13 mouse cellular contexts compared by ENCODE assay signal in genomic region chr19:21990970-21991369, GRCm38 (mm10).
DNase-seq lines count a peak whose midpoint lies in the region; ATAC-seq and TF ChIP-seq lines count a peak whose summit lies in the region.
"Had no signal": no experiment of that assay in that cellular context is flagged by ENCODE, and none has a peak within 500 bp of the region (broad histone marks: within the 10 kb centered on the region; RNA-seq: fewer than 3 reads in every experiment).

No protein-coding gene starts in this region.

- no peaks in the 10 kb centered on the region for H3K27me3 ChIP-seq in midbrain, embryonic 13.5 days

- H3K9me3 ChIP-seq in midbrain, embryonic 13.5 days, result no peaks in the 10 kb centered on the region

- H3K4me2 ChIP-seq in midbrain, embryonic 13.5 days (replicated peaks), result no peak overlapping the region

- 0 out of 2 replicates have a peak overlapping the region, but pooled peaks have one; percentile 61 for H3K27ac ChIP-seq in embryonic fibroblast, embryonic 13.5 days (ENCODE audit: insufficient read depth, low read length)
- no peak overlapping the region for H3K27ac ChIP-seq in midbrain, embryonic 13.5 days
- H3K27ac ChIP-seq: macrophage had no signal

- no peaks in the 10 kb centered on the region for H3K4me1 ChIP-seq in embryonic fibroblast, embryonic 13.5 days (ENCODE audit: control insufficient read depth, insufficient read depth, low read length)
- H3K4me1 ChIP-seq in midbrain, embryonic 13.5 days (replicated peaks), result no peaks in the 10 kb centered on the region

- TF ChIP-seq POLR2A in embryonic fibroblast, embryonic 13.5 days (IDR thresholded peaks at IDR 0.05; ENCODE audit: low read depth, low read length), result no peak

- no peaks in the 10 kb centered on the region for H3K36me3 ChIP-seq in midbrain, embryonic 13.5 days

- WGBS in midbrain, embryonic 13.5 days, result 83% methylated on average over 4 of the region's 4 CpGs

- TF ChIP-seq CTCF in embryonic fibroblast, embryonic 13.5 days (IDR thresholded peaks at IDR 0.05; ENCODE audit: borderline replicate concordance, insufficient read depth, low read length), result no peak

- DNase-seq in kidney, postnatal 10 days, result peak; percentile 10
- DNase-seq in kidney, postnatal 36 days, result no peak
- peak; percentile 93 for DNase-seq in adipocyte (ENCODE audit: low spot score)
- DNase-seq in heart, postnatal 25 days (ENCODE audit: low spot score), result peak; percentile 6
- DNase-seq in cerebellum, adult 9-10 months, result no peak
- DNase-seq: cerebellum, postnatal 14 days; kidney, postnatal 4 days; left cerebral cortex, postnatal 4 days; thymus, postnatal 14 days had no signal

- H3K4me3 ChIP-seq in embryonic fibroblast, embryonic 13.5 days (ENCODE audit: insufficient read depth, low read length), result no peak overlapping the region
- no peak overlapping the region for H3K4me3 ChIP-seq in midbrain, embryonic 13.5 days (replicated peaks)

- H3K9ac ChIP-seq in midbrain, embryonic 13.5 days (replicated peaks), result no peak overlapping the region

- ATAC-seq in granulocyte monocyte progenitor cell, adult 5-6 weeks (replicated peaks; ENCODE audit: poor library complexity, severe bottlenecking), result no peak
- ATAC-seq in midbrain, embryonic 13.5 days, result no peak

- intact Hi-C loops in heart, postnatal 25 days (cut with DNase I), result no loop called here

Comparison
In these comparisons a context has a peak if more than half of its experiments do, and no peak if none do; other contexts are left out.
1. DNase-seq: peak in kidney, postnatal 10 days (single experiment), adipocyte (single experiment) and heart, postnatal 25 days (single experiment); none in kidney, postnatal 36 days (0 of 2) and cerebellum, adult 9-10 months (single experiment).